Mouse (Mus musculus) liver, embryonic 15.5 days (tissue): Measurements from ENCODE around the gene Mafg. TPM values are rescaled to one million over a fixed set of nuclear protein-coding genes. Genes with fewer than 3 reads are reported as not detected.

Experiments used
- ATAC-seq: fragments of 200-750 bp; cut with Nextera tagmentation; 2 replicates; pipeline ENCODE4 v1.8.0; 2017; ENCODE audit warnings: moderate number of reproducible peaks, mild to moderate bottlenecking, moderate library complexity; ENCODE audit not compliant: insufficient read depth
- H3K27ac ChIP-seq: fragments of 300-500 bp; sonication (generic); replicated peaks from 2 replicates; pipeline ENCODE4 v1.5.1; 2015; ENCODE audit warnings: mild to moderate bottlenecking, inconsistent platforms
- H3K27me3 ChIP-seq: fragments of 300-500 bp; sonication (generic); 2 replicates; pipeline ENCODE4 v1.6.1; 2015; ENCODE audit warnings: mild to moderate bottlenecking, inconsistent platforms
- H3K36me3 ChIP-seq: fragments of 300-500 bp; sonication (generic); replicated peaks from 2 replicates; pipeline ENCODE4 v1.6.1; 2015; ENCODE audit warnings: moderate library complexity, mild to moderate bottlenecking, inconsistent platforms
- H3K4me1 ChIP-seq: fragments of 300-500 bp; sonication (generic); replicated peaks from 2 replicates; pipeline ENCODE4 v1.6.1; 2015; ENCODE audit warnings: inconsistent platforms
- H3K4me2 ChIP-seq: fragments of 300-500 bp; sonication (generic); 2 replicates; pipeline ENCODE4 v1.6.1; 2015; ENCODE audit warnings: moderate library complexity, mild to moderate bottlenecking, inconsistent platforms
- H3K4me3 ChIP-seq: fragments of 300-500 bp; sonication (generic); replicated peaks from 2 replicates; pipeline ENCODE4 v1.5.1; 2015; ENCODE audit warnings: mild to moderate bottlenecking, inconsistent platforms
- H3K9ac ChIP-seq: fragments of 300-500 bp; sonication (generic); 2 replicates; pipeline ENCODE4 v1.6.1; 2015; ENCODE audit warnings: moderate library complexity, mild to moderate bottlenecking, inconsistent platforms
- H3K9me3 ChIP-seq: fragments of 300-500 bp; sonication (generic); replicated peaks from 2 replicates; pipeline ENCODE4 v1.6.1; 2016; ENCODE audit warnings: inconsistent platforms
- WGBS: fragments of 180-500 bp; shearing (Covaris S2); methylation state at CpG from one replicate; pipeline ENCODE4 v1.1.7; 2015; ENCODE audit warnings: mixed read lengths; ENCODE audit not compliant: insufficient replicate concordance; 5-methylcytosine and 5-hydroxymethylcytosine counted together
- polyA plus RNA-seq: library from polyadenylated mRNA; unstranded; fragments of >200 nt; fragmentation: Nextera tagmentation; extraction: Ambion mirVana; gene quantifications from 2 replicates; pipeline ENCODE4 v1.2.1, GENCODE M21; 2015

Mafg gene
- polyA plus RNA-seq, 1 experiment from 2014 or later: 37.6 TPM

DNA sequence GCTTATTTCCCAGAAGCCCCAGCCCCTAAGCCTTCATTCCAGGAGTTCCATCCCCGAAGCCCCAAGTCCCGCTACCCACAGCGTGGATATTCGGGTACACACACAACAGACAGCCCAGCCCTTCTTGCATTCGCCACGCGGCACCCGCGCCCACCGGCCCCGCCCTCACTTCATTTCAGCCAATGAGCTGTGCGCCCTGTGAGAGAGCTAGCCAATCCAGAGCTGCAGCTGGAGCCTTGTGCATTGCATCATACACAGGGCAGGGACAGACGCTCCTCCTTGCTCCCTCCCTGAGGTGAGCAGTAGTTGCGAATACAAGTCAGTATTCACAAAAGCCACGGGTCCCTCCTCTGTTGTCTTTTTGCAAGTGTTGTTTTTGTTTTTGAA lies 10.2 kb upstream of the Mafg start, which contains the start of gene Pycr1:
Gene Pycr1 (minus strand): TSS at position 169 of the 387 bp plus-strand sequence.
- ATAC-seq: peak; percentile 95
- peak within 1 kb of the TSS; percentile 98 for H3K4me2 ChIP-seq
- H3K9me3 ChIP-seq: no peaks in the 10 kb centered on the region
- H3K4me1 ChIP-seq: peaks cover 32% of the 10 kb centered on the region
- peak within 1 kb of the TSS; percentile 62 for H3K4me3 ChIP-seq
- WGBS: under 1% methylated on average over 15 of the region's 15 CpGs
- 0 out of 2 replicates have a peak within 1 kb of the TSS, but pooled peaks have one; percentile 11 for H3K27ac ChIP-seq
- H3K36me3 ChIP-seq: no peaks in the 10 kb centered on the region
- H3K9ac ChIP-seq: peak within 1 kb of the TSS; percentile 65
- H3K27me3 ChIP-seq: peaks cover 56% of the 10 kb centered on the region

DNA sequence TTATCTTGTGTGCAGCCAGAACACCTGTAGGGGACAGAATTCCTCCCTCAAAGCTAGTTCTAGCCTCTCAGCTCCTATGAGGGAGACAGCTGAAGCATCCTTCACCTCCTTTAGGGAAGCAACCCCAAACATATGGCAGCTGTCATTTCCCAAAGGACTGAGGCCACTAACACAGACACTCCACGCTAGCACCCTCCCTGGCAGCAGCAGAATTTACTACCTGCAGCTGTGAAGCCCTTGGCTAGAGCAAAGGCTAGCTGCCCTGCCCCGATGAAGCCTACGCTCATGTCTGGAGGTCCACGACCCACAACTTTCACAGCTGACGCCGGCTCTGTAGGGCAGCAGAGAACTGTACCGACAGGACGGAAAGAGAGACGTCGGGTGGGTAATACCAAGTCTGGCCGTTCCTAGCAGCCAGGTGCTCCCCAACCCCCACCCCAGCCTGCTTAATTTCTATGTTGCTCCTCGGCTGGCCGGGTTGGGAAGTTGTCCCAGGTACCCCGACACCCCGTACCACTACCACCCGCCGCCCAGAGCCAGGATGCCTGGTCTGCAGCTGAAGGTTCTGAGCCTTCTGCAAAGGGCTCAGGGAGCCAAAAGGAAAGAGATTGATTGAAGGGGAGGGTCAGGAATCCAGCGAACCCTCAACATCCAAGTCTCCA lies 9.7 kb upstream of the Mafg start:
- ATAC-seq: peak; percentile 55
- peaks cover 53% of the 10 kb centered on the region for H3K27me3 ChIP-seq
- H3K9me3 ChIP-seq: no peaks in the 10 kb centered on the region
- H3K4me2 ChIP-seq: peak overlapping the region; percentile 98
- no peak overlapping the region for H3K27ac ChIP-seq
- no peaks in the 10 kb centered on the region for H3K36me3 ChIP-seq
- WGBS: 3% methylated on average over 18 of the region's 18 CpGs
- H3K9ac ChIP-seq: peak overlapping the region; percentile 65
- peaks cover 29% of the 10 kb centered on the region for H3K4me1 ChIP-seq
- H3K4me3 ChIP-seq: peak overlapping the region; percentile 62

DNA sequence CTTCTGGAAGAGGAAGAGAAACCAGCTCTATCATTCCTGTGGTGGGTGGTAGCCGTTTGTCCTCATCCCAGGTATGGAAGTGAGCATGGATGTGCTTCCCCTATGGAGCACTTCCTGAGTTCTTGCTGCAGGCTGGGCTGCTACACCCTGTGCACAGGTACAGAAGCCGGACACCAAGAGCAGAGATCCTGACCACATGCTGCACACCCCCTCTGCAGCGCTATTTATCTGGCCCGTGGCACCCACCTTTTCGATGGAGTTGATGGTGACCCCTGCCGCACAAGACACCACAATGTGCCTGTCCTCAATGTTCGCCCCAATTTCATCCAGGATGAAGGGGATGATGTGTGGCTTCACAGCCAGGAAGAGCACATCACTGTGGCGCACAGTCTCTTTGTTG lies 8.5 kb upstream of the Mafg start:
- Histone ChIP-seq H3K27me3 (peaks cover 41% of the 10 kb centered on the region), H3K4me2 (no peak overlapping the region), H3K4me1 (peaks cover 22% of the 10 kb centered on the region), H3K9me3 (no peaks in the 10 kb centered on the region), H3K9ac (no peak overlapping the region), H3K27ac (no peak overlapping the region), H3K4me3 (no peak overlapping the region), H3K36me3 (no peaks in the 10 kb centered on the region)
- ATAC-seq: no peak
- WGBS: 66% methylated on average over 8 of the region's 8 CpGs

DNA sequence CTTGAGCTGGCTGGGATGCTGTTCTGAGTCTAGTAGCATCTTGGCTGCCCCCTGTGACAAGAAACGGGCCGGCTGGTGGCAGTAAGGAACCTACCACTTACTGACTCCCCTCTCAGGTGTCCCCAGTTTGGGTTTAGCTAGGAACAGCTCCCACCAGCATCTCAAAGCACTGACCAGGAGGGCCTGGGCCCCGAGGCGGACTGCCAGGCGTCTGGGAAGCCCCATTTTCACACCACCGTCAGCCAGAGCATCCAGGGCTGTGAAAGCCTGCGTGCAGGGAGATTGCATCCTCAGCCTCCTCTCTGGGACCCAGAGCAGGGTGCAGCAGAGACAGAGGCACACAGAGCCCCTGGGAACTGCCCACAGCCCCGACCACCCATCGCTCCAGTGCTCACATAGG lies 7.9 kb upstream of the Mafg start:
- H3K4me2 ChIP-seq: no peak overlapping the region
- ATAC-seq: no peak
- H3K27me3 ChIP-seq: peaks cover 35% of the 10 kb centered on the region
- H3K36me3 ChIP-seq: no peaks in the 10 kb centered on the region
- no peak overlapping the region for H3K9ac ChIP-seq
- H3K4me1 ChIP-seq: peaks cover 22% of the 10 kb centered on the region
- WGBS: 52% methylated on average over 9 of the region's 9 CpGs
- H3K4me3 ChIP-seq: no peak overlapping the region
- H3K9me3 ChIP-seq: no peaks in the 10 kb centered on the region
- no peak overlapping the region for H3K27ac ChIP-seq

DNA sequence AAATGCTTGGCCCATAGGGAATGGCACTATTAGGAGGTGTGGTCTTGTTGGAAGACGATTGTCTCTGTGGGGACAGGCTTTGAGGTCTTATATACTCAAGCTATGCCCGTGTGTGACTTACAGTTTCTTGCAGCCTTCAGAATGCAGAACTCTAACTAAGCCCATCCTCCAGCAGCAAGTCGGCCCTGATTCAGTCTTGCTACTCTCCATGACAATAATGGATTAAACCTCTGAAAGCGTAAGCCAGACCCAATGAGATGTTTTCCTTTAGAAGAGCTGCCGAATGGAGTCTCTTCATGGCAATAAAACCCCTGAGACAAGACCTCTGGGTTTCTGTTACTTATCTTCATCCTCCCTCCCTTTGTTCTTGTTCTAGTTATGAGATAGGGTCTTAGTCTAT lies 1.4 kb upstream of the Mafg start:
- Histone ChIP-seq H3K4me1 (peaks cover 42% of the 10 kb centered on the region), H3K27me3 (no peaks in the 10 kb centered on the region), H3K36me3 (no peaks in the 10 kb centered on the region), H3K9me3 (no peaks in the 10 kb centered on the region), H3K4me3 (0 out of 2 replicates have a peak overlapping the region, but pooled peaks have one; percentile 87), H3K9ac (no peak overlapping the region), H3K27ac (no peak overlapping the region), H3K4me2 (peak overlapping the region; percentile 94)
- WGBS: 81% methylated on average over 5 of the region's 5 CpGs
- ATAC-seq: no peak

DNA sequence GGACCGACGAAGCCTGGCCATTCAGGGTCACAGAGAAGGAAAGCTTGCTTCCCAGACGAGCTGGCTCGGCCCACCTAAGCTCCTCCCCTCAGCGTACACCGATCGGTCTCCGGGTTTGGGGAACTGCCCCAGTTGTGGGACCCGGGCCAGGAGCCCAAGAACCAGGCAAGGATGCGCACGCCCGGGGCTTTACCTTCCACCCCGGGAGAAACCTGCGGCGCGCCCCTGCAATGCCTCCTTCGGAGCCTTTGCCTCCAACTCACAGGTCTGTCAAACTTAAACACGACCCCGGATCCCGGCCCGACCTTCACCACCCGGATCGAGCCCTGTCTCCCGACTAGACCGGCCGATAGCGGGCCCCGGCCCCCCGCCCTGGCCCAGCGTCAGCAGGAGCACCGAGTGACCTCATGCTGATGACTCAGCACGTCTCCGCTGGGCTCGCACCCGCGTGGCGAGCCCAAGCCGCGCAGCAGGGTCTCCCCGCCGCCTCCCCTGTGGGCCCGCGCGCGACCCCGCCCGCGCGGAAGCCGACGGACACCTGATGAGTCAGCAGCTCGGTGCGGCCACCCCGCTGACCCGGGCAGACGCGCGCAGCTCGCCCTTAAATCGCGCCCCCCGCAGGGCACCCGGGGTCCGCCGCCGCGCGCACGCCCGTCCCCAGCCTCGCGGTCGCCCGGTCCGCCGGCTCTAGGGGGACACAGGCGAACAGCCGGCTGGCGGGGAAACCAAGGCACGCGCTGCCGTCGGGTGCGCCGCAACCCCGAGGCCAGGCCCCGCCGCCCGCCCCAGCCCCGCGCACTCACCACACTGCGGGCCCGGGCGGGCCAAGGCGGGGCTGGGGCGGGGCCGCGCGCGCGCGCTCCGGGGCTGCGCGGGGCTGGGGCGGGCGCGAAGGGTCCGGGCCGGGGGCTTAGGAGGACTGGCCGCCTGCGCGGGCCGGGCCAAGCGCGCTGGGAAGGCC lies 561 bp downstream of the Mafg start:
- Histone ChIP-seq H3K4me3 (peak overlapping the region; percentile 87), H3K9me3 (no peaks in the 10 kb centered on the region), H3K27me3 (no peaks in the 10 kb centered on the region), H3K4me2 (peak overlapping the region; percentile 94), H3K27ac (peak overlapping the region; percentile 99), H3K4me1 (peaks cover 61% of the 10 kb centered on the region), H3K36me3 (peaks cover 11% of the 10 kb centered on the region), H3K9ac (peak overlapping the region; percentile 98)
- WGBS: under 1% methylated on average over 116 of the region's 116 CpGs
- peak; percentile 78 for ATAC-seq

DNA sequence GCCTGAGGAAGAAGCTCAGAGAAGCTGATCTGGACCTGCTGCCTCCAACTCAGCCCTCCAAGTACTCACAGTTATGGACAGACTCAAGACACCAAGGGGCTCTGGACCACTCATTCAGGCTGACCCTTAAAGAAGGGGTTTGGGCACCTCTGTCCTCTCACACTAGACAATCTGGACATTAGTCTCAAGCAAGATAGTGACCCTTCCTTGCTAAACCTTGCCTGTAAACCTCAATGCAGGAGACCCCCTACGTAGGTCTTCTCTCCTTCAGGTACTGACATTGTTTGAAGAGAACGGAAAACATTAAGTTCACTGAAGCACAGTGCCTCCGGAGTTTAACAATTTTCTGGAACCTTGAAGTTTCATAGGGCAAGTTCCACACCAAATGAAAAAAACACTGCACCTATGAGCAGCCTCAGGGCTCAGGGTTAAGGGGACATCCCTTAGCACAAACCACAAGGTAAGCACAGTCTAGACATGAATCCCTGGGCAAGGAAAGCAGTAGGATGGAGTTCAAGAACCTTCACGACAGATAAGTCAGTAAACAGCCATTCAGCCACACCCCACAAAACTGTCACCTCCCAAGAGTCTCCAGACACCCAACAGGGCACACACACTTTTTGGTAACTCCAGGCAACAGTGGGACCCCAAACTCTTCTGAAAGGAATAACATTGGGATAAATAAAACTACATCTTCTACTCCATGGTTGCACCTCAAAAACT lies 1.5 kb downstream of the Mafg start:
- H3K4me3 ChIP-seq: peak overlapping the region; percentile 87
- H3K9me3 ChIP-seq: no peaks in the 10 kb centered on the region
- H3K27me3 ChIP-seq: no peaks in the 10 kb centered on the region
- peaks cover 70% of the 10 kb centered on the region for H3K4me1 ChIP-seq
- H3K4me2 ChIP-seq: peak overlapping the region; percentile 94
- H3K9ac ChIP-seq: peak overlapping the region; percentile 98
- ATAC-seq: peak; percentile 23
- peak overlapping the region; percentile 99 for H3K27ac ChIP-seq
- peaks cover 21% of the 10 kb centered on the region for H3K36me3 ChIP-seq
- WGBS: 36% methylated on average over 4 of the region's 4 CpGs

DNA sequence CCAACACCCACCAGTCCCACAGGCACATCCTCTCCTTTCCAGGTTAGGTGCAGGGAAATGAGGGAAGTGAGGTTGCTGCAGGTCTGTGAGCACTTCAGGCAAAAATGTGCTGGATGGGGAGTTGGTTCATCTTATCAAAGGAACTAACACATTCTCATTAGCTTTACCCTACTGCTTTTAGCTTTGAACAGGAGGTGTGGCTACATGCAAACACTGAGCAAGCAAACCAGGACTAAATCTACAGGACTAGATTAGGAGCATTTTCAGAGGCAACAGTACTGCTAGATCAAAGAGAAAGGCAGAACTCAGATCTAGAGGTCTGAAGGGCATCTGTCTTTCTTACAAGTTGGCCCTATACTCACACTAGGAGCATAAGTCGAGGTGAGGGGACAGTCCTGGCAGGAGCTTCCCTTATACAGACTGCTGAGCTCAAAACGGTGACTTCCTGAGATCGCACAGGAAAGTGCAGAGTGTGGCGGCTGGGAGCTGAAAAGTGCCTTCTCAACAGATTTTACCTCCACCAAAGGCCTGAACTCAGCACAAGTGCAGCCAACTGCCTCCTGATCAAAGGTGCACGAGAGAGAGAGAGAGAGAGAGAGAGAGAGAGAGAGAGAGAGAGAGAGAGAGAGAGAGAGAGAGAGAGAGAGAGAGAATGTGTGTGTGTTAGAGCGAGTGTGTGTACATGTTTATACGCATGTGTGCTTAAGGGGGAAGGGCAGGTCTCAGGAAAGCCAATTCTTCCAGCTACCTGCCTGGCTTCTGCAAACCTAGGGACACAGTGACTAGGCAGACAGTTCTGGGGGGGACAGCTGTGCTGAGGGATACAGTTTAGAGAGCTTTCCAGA lies 2.3 kb downstream of the Mafg start:
- Histone ChIP-seq H3K9ac (peak overlapping the region; percentile 98), H3K4me3 (peak overlapping the region; percentile 87), H3K27me3 (no peaks in the 10 kb centered on the region), H3K4me2 (peak overlapping the region; percentile 94), H3K36me3 (peaks cover 24% of the 10 kb centered on the region), H3K9me3 (no peaks in the 10 kb centered on the region), H3K4me1 (peaks cover 78% of the 10 kb centered on the region), H3K27ac (peak overlapping the region; percentile 99)
- 12% methylated on average over 7 of the region's 7 CpGs for WGBS
- ATAC-seq: no peak

DNA sequence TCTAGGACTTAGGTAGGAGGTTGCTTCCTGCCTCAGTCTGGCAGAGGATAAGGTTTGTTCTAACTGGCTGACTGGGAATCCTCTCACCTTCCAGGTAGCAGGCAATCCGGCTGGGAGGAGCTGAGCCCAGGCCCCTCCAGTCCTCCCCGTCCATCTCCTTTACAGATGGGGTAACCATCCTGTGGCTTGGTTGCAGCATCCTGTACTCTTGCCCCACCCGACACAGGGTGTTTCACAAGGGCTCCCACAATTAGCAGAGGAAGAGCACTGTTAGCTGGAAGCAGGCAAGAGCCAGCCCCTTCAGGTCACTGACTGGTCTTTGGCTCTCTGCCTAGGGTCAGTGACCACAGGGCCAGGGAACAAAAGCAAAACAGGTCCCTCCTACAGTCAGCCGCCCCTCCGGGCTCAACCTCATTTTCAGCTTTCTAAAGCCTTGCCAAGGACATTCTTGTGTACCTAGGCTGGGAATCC lies 3.0 kb downstream of the Mafg start:
- H3K27ac ChIP-seq: peak overlapping the region; percentile 99
- no peaks in the 10 kb centered on the region for H3K9me3 ChIP-seq
- peak overlapping the region; percentile 98 for H3K9ac ChIP-seq
- peaks cover 24% of the 10 kb centered on the region for H3K36me3 ChIP-seq
- peaks cover 85% of the 10 kb centered on the region for H3K4me1 ChIP-seq
- 19% methylated on average over 5 of the region's 5 CpGs for WGBS
- peak; percentile 33 for ATAC-seq
- H3K4me3 ChIP-seq: peak overlapping the region; percentile 87
- H3K27me3 ChIP-seq: no peaks in the 10 kb centered on the region
- H3K4me2 ChIP-seq: peak overlapping the region; percentile 94

DNA sequence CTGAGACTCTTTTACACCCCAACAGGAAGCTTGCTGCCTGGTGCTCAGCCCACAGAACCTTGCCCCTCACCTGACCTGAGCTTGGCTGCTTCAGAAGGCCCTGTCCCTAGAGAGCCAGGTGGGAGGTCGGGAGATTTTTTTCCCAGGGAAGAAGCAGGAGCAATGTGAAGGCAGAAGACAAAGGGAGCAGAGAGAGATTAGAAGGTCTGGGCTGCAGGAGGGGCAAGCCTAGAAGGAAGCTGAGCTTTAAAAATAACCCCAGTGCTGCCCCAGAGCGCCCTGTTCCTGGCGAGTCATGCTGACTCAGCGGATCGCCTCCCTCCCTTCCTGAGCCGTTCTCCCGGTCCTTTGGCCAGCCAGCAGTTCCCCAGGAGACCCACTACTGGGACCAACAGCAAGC lies 3.5 kb downstream of the Mafg start:
- peak overlapping the region; percentile 99 for H3K27ac ChIP-seq
- peak overlapping the region; percentile 87 for H3K4me3 ChIP-seq
- H3K9me3 ChIP-seq: no peaks in the 10 kb centered on the region
- 3% methylated on average over 7 of the region's 7 CpGs for WGBS
- ATAC-seq: peak; percentile 57
- H3K4me1 ChIP-seq: peaks cover 89% of the 10 kb centered on the region
- no peaks in the 10 kb centered on the region for H3K27me3 ChIP-seq
- H3K4me2 ChIP-seq: peak overlapping the region; percentile 94
- H3K9ac ChIP-seq: peak overlapping the region; percentile 98
- H3K36me3 ChIP-seq: peaks cover 24% of the 10 kb centered on the region
